Mouse (Mus musculus) intestine, embryonic 16.5 days (tissue): ENCODE results near the gene Adgra3. TPM values are rescaled to one million over a fixed set of nuclear protein-coding genes. Genes with fewer than 3 reads are reported as not detected.

Experiments
- ATAC-seq: fragments of 200-750 bp; cut with Nextera tagmentation; 2 replicates; pipeline ENCODE4 v1.8.0; 2017; ENCODE audit warnings: moderate TSS enrichment, moderate library complexity
- H3K27ac ChIP-seq: fragments of 300-500 bp; sonication (generic); 2 replicates; pipeline ENCODE4 v1.5.1; 2014; ENCODE audit warnings: mild to moderate bottlenecking, low read length
- H3K27me3 ChIP-seq: fragments of 300-500 bp; sonication (generic); replicated peaks from 2 replicates; pipeline ENCODE4 v1.6.1; 2014; ENCODE audit warnings: low read length, control low read depth, mixed read lengths; ENCODE audit not compliant: control insufficient read depth, insufficient read depth
- H3K36me3 ChIP-seq: fragments of 300-500 bp; sonication (generic); 2 replicates; pipeline ENCODE4 v1.6.1; 2014; ENCODE audit warnings: low read length, control low read depth; ENCODE audit not compliant: control insufficient read depth, insufficient read depth
- H3K4me1 ChIP-seq: fragments of 300-500 bp; sonication (generic); 2 replicates; pipeline ENCODE4 v1.6.1; 2014; ENCODE audit warnings: low read length, control low read depth, mixed read lengths; ENCODE audit not compliant: control insufficient read depth, insufficient read depth
- H3K4me2 ChIP-seq: fragments of 300-500 bp; sonication (generic); 2 replicates; pipeline ENCODE4 v1.6.1; 2014; ENCODE audit warnings: low read depth, low read length, control low read depth
- H3K4me3 ChIP-seq: fragments of 300-500 bp; sonication (generic); 2 replicates; pipeline ENCODE4 v1.5.1; 2014; ENCODE audit warnings: mild to moderate bottlenecking, low read length
- H3K9ac ChIP-seq: fragments of 300-500 bp; sonication (generic); 2 replicates; pipeline ENCODE4 v1.6.1; 2014; ENCODE audit warnings: low read depth, low read length
- H3K9me3 ChIP-seq: fragments of 300-500 bp; sonication (generic); 2 replicates; pipeline ENCODE4 v1.6.1; 2016; ENCODE audit warnings: low read length, control low read depth; ENCODE audit not compliant: control insufficient read depth
- WGBS: fragments of 180-500 bp; shearing (Covaris S2); extraction: QIAGEN DNeasy Blood & Tissue Kit; methylation state at CpG from one replicate; pipeline ENCODE4 v1.1.7; 2014; 5-methylcytosine and 5-hydroxymethylcytosine counted together
- polyA plus RNA-seq: library from polyadenylated mRNA; unstranded; fragments of >200 nt; fragmentation: Nextera tagmentation; extraction: Ambion mirVana; gene quantifications from 2 replicates; pipeline ENCODE4 v1.2.1, GENCODE M21; 2015

Adgra3 gene
- 4.5 and 6.6 TPM in 2 replicates for polyA plus RNA-seq

- ATAC-seq, result peak; percentile 92
- no peaks in the 10 kb centered on the region for H3K9me3 ChIP-seq
- peak within 1 kb of the TSS; percentile 88 for H3K4me3 ChIP-seq
- WGBS, result under 1% methylated on average over 93 of the region's 113 CpGs
- H3K36me3 ChIP-seq, result no peaks in the 10 kb centered on the region
- peak within 1 kb of the TSS; percentile 86 for H3K27ac ChIP-seq
- H3K4me2 ChIP-seq, result peak within 1 kb of the TSS; percentile 79
- no peaks in the 10 kb centered on the region for H3K27me3 ChIP-seq
- peak within 1 kb of the TSS; percentile 95 for H3K9ac ChIP-seq
- peaks cover 6% of the 10 kb centered on the region; the same call in 1 of the 2 replicates for H3K4me1 ChIP-seq
Measured at GRCm38 (mm10) chr5:50058421-50059286, at the start of gene Adgra3. Gene Adgra3, minus strand, starts transcription at chr5:50059006.

- ATAC-seq, result no peak
- Histone ChIP-seq H3K9ac (no peak overlapping the region), H3K27ac (no peak overlapping the region), H3K4me3 (no peak overlapping the region), H3K9me3 (no peaks in the 10 kb centered on the region), H3K27me3 (no peaks in the 10 kb centered on the region), H3K36me3 (no peaks in the 10 kb centered on the region), H3K4me2 (no peak overlapping the region), H3K4me1 (no peaks in the 10 kb centered on the region)
- WGBS, result 79% methylated on average over 1 of the region's 1 CpGs
Measured at GRCm38 (mm10) chr5:50083441-50083840, 24.6 kb upstream of the Adgra3 start.

- no peak overlapping the region for H3K9ac ChIP-seq
- H3K9me3 ChIP-seq, result no peaks in the 10 kb centered on the region
- no peak overlapping the region for H3K4me3 ChIP-seq
- H3K4me2 ChIP-seq, result no peak overlapping the region
- H3K27ac ChIP-seq, result no peak overlapping the region
- no peaks in the 10 kb centered on the region for H3K36me3 ChIP-seq
- no peaks in the 10 kb centered on the region for H3K27me3 ChIP-seq
- ATAC-seq, result no peak
- H3K4me1 ChIP-seq, result no peaks in the 10 kb centered on the region
Measured at GRCm38 (mm10) chr5:50074245-50074644, 15.4 kb upstream of the Adgra3 start.

GRCm38 (mm10) chr5:50064236-50064635 is 5.4 kb upstream of the Adgra3 start:
- Histone ChIP-seq H3K9ac (no peak overlapping the region), H3K4me2 (no peak overlapping the region), H3K36me3 (no peaks in the 10 kb centered on the region), H3K27me3 (no peaks in the 10 kb centered on the region), H3K9me3 (no peaks in the 10 kb centered on the region), H3K4me1 (no peaks in the 10 kb centered on the region), H3K27ac (no peak overlapping the region), H3K4me3 (no peak overlapping the region)
- ATAC-seq, result no peak
- 85% methylated on average over 3 of the region's 3 CpGs for WGBS

- ATAC-seq, result peak; percentile 86
- no peaks in the 10 kb centered on the region for H3K9me3 ChIP-seq
- 62% methylated on average over 7 of the region's 7 CpGs for WGBS
- H3K4me3 ChIP-seq, result peak overlapping the region; percentile 88
- peak overlapping the region; percentile 79 for H3K4me2 ChIP-seq
- H3K36me3 ChIP-seq, result no peaks in the 10 kb centered on the region
- no peaks in the 10 kb centered on the region for H3K27me3 ChIP-seq
- peak overlapping the region; percentile 95; the same call in 1 of the 2 replicates for H3K9ac ChIP-seq
- peak overlapping the region; percentile 86 for H3K27ac ChIP-seq
- H3K4me1 ChIP-seq, result peaks cover 6% of the 10 kb centered on the region; the same call in 1 of the 2 replicates
Measured at GRCm38 (mm10) chr5:50059586-50059985, 780 bp upstream of the Adgra3 start.

- WGBS, result 3% methylated on average over 26 of the region's 26 CpGs
- Histone ChIP-seq H3K36me3 (no peaks in the 10 kb centered on the region), H3K4me3 (peak overlapping the region; percentile 88), H3K4me1 (peaks cover 13% of the 10 kb centered on the region), H3K9ac (peak overlapping the region; percentile 95), H3K4me2 (peak overlapping the region; percentile 79), H3K27ac (peak overlapping the region; percentile 86), H3K9me3 (no peaks in the 10 kb centered on the region), H3K27me3 (no peaks in the 10 kb centered on the region)
- ATAC-seq, result peak; percentile 7
Measured at GRCm38 (mm10) chr5:50057612-50058420, 990 bp downstream of the Adgra3 start.

- WGBS, result 60% methylated on average over 4 of the region's 4 CpGs
- no peak overlapping the region for H3K9ac ChIP-seq
- no peaks in the 10 kb centered on the region for H3K27me3 ChIP-seq
- H3K4me3 ChIP-seq, result no peak overlapping the region
- H3K4me2 ChIP-seq, result no peak overlapping the region
- ATAC-seq, result 0 out of 2 replicates have a peak, but pooled peaks have one; percentile 24
- no peaks in the 10 kb centered on the region for H3K36me3 ChIP-seq
- H3K27ac ChIP-seq, result no peak overlapping the region
- H3K4me1 ChIP-seq, result peaks cover 31% of the 10 kb centered on the region
- H3K9me3 ChIP-seq, result no peaks in the 10 kb centered on the region
Measured at GRCm38 (mm10) chr5:50052456-50052855, 6.3 kb downstream of the Adgra3 start.

GRCm38 (mm10) chr5:50050668-50051425 is 8.0 kb downstream of the Adgra3 start:
- WGBS, result 81% methylated on average over 21 of the region's 21 CpGs
- H3K9me3 ChIP-seq, result no peaks in the 10 kb centered on the region
- no peaks in the 10 kb centered on the region for H3K27me3 ChIP-seq

GRCm38 (mm10) chr5:50050037-50050436 is 8.8 kb downstream of the Adgra3 start:
- H3K9ac ChIP-seq, result no peak overlapping the region
- H3K27ac ChIP-seq, result no peak overlapping the region
- peaks cover 29% of the 10 kb centered on the region for H3K4me1 ChIP-seq
- H3K9me3 ChIP-seq, result no peaks in the 10 kb centered on the region
- H3K27me3 ChIP-seq, result no peaks in the 10 kb centered on the region
- WGBS, result 36% methylated on average over 3 of the region's 3 CpGs
- H3K4me3 ChIP-seq, result no peak overlapping the region
- ATAC-seq, result no peak
- no peak overlapping the region for H3K4me2 ChIP-seq
- no peaks in the 10 kb centered on the region for H3K36me3 ChIP-seq

More at GRCm38 (mm10) chr5:50050668-50051425, 8.0 kb downstream of the Adgra3 start:
- no peak overlapping the region for H3K27ac ChIP-seq
- no peak for ATAC-seq
- H3K4me2 ChIP-seq, result no peak overlapping the region
- H3K4me1 ChIP-seq, result peaks cover 26% of the 10 kb centered on the region
- H3K9ac ChIP-seq, result no peak overlapping the region
- H3K36me3 ChIP-seq, result no peaks in the 10 kb centered on the region
- no peak overlapping the region for H3K4me3 ChIP-seq
